Mouse (Mus musculus): ENCODE measurements around the gene Kif5a. TPM values are rescaled to one million over a fixed set of nuclear protein-coding genes. Genes with fewer than 3 reads are reported as not detected.

The Kif5a gene
- total and polyA plus RNA-seq, 3 experiments = 0.11 to 0.22 TPM; not detected in 1

GRCm38 (mm10) chr10:127261706-127262547, 1.2 kb downstream of the Kif5a start:
- no peaks in the 10 kb centered on the region for H3K9me3 ChIP-seq (replicated peaks)
- no peak for TF ChIP-seq GATA2 (IDR thresholded peaks at IDR 0.05; ENCODE audit: borderline replicate concordance, low read depth, low read length)
- no peak for TF ChIP-seq GATA1 (IDR thresholded peaks at IDR 0.05; ENCODE audit: borderline replicate concordance, low read length)
- TF ChIP-seq POLR2AphosphoS5 (IDR thresholded peaks at IDR 0.05; ENCODE audit: insufficient replicate concordance, low read depth, low read length) = no peak
- no peak for ATAC-seq (ENCODE audit: extremely low read depth, insufficient number of reproducible peaks, low FRiP score, poor library complexity, severe bottlenecking)
- H3K4me1 ChIP-seq (ENCODE audit: insufficient read depth, low read depth, low read length) = peaks cover 33% of the 10 kb centered on the region
- H3K27me3 ChIP-seq (ENCODE audit: insufficient read depth, low read length) = peaks cover 64% of the 10 kb centered on the region
- no peak for DNase-seq (ENCODE audit: low spot score)
- no peaks in the 10 kb centered on the region for H3K36me3 ChIP-seq (replicated peaks)
- no peak overlapping the region for H3K4me3 ChIP-seq (ENCODE audit: low read depth, low read length)

- H3K36me3 ChIP-seq (replicated peaks) = no peaks in the 10 kb centered on the region
- ATAC-seq (ENCODE audit: extremely low read depth, insufficient number of reproducible peaks, low FRiP score, poor library complexity, severe bottlenecking) (no peak), DNase-seq (ENCODE audit: low spot score) (no peak)
- peaks cover 20% of the 10 kb centered on the region for H3K4me1 ChIP-seq (ENCODE audit: insufficient read depth, low read depth, low read length)
- no peaks in the 10 kb centered on the region for H3K9me3 ChIP-seq (replicated peaks)
- no peak overlapping the region for H3K4me3 ChIP-seq (ENCODE audit: low read depth, low read length)
- no peak for TF ChIP-seq TAL1 (conservative IDR thresholded peaks at IDR 0.05; ENCODE audit: low read depth, low read length)
- TF ChIP-seq GATA2 (IDR thresholded peaks at IDR 0.05; ENCODE audit: borderline replicate concordance, low read depth, low read length) = no peak
- H3K27me3 ChIP-seq (ENCODE audit: insufficient read depth, low read length) = peaks cover 71% of the 10 kb centered on the region
These were observed 4.7 kb downstream of the Kif5a start for GRCm38 (mm10) chr10:127258489-127258888.

DNA sequence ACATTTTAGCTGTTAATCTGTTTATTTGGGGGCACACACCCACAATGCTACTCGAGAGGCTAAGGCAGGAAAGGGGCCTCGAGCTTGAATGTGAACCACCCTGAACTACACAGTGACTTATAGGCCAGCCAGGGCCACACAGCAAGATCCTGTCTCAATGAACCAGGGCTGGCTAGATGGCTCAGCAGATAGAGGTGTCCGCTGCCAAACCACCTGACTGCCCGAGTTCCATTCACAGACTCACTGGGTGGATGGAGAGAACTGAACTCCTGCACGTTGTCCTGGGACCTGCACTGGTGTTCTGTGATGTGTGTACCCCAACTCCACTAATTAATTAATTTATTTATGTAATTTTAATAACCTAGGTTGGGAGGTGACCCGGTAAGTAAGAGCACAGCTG, 5.4 kb downstream of the Kif5a start:
- Histone ChIP-seq H3K4me1 (ENCODE audit: insufficient read depth, low read depth, low read length) (peaks cover 13% of the 10 kb centered on the region), H3K4me3 (ENCODE audit: low read depth, low read length) (no peak overlapping the region), H3K36me3 (replicated peaks) (no peaks in the 10 kb centered on the region), H3K27me3 (ENCODE audit: insufficient read depth, low read length) (peaks cover 71% of the 10 kb centered on the region), H3K9me3 (replicated peaks) (no peaks in the 10 kb centered on the region)
- DNase-seq (ENCODE audit: low spot score) = no peak
- ATAC-seq (ENCODE audit: extremely low read depth, insufficient number of reproducible peaks, low FRiP score, poor library complexity, severe bottlenecking) = no peak
- TF ChIP-seq POLR2AphosphoS5 (IDR thresholded peaks at IDR 0.05; ENCODE audit: insufficient replicate concordance, low read depth, low read length) = no peak
- no peak for TF ChIP-seq GATA1 (IDR thresholded peaks at IDR 0.05; ENCODE audit: borderline replicate concordance, low read length)
- TF ChIP-seq TAL1 (conservative IDR thresholded peaks at IDR 0.05; ENCODE audit: low read depth, low read length) = no peak
- no peak for TF ChIP-seq CTCF (IDR thresholded peaks at IDR 0.05; ENCODE audit: low read depth, low read length)
- TF ChIP-seq GATA2 (IDR thresholded peaks at IDR 0.05; ENCODE audit: borderline replicate concordance, low read depth, low read length) = no peak

DNA sequence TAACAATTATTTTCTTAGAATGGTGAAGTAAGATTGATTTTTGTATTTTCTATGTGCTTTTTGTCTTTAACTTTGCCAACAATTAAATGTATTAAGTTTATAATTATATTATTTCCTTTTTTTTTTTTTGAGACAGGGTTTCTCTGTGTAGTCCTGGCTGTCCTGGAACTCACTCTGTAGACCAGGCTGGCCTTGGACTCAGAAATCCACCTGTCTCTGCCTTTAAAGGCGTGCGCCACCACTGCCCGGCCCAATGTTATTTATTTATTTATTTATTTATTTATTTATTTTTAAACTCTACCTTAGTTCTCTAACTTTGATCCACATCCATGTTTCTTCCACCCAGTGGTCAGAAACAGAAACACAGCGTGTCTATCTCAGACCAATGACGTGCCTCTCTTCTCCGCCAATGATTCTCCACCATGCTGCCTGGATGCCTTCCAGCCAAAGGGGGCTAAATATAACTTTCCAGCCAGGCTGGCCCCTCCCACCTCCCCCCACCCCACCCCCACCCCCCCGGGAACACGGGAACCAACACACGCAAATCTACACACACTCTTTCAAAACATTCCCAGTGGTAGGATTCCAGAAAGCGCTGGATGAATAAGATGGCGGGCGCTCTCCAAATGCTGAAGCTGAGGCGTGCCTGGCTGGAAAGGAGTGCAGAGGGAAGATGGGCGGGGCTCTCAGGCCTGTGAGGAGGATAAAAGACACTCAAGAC, 7.4 kb downstream of the Kif5a start:
- Histone ChIP-seq H3K36me3 (replicated peaks) (no peaks in the 10 kb centered on the region), H3K4me3 (ENCODE audit: low read depth, low read length) (no peak overlapping the region), H3K4me1 (ENCODE audit: insufficient read depth, low read depth, low read length) (peaks cover 3% of the 10 kb centered on the region), H3K9me3 (replicated peaks) (no peaks in the 10 kb centered on the region), H3K27me3 (ENCODE audit: insufficient read depth, low read length) (peaks cover 64% of the 10 kb centered on the region)
- no peak for TF ChIP-seq GATA2 (IDR thresholded peaks at IDR 0.05; ENCODE audit: borderline replicate concordance, low read depth, low read length)
- no peak for TF ChIP-seq POLR2AphosphoS5 (IDR thresholded peaks at IDR 0.05; ENCODE audit: insufficient replicate concordance, low read depth, low read length)
- TF ChIP-seq TAL1 (conservative IDR thresholded peaks at IDR 0.05; ENCODE audit: low read depth, low read length) = no peak
- no peak for TF ChIP-seq CTCF (IDR thresholded peaks at IDR 0.05; ENCODE audit: low read depth, low read length)
- no peak for TF ChIP-seq GATA1 (IDR thresholded peaks at IDR 0.05; ENCODE audit: borderline replicate concordance, low read length)
- ATAC-seq (ENCODE audit: extremely low read depth, insufficient number of reproducible peaks, low FRiP score, poor library complexity, severe bottlenecking) (no peak), DNase-seq (ENCODE audit: low spot score) (peak; percentile 18)

DNA sequence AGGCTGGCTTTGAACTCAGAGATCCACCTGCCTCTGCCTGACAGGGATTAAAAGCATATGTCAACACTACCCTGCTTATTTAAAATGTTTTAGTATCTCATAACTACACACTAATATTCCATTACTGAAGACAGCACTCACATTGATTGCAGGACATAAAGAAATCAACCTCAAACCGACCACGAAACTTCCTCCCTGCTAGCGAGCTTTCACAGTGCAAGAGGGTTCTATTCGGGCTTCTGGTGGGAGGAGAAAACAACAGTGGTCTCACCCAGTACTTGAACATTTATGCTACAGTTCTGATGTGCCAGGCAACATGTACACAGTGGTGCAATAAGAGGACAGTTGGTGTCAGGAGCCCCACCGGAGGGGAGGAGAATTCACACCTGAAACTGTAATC, 12.3 kb downstream of the Kif5a start:
- Histone ChIP-seq H3K4me1 (ENCODE audit: insufficient read depth, low read depth, low read length) (no peaks in the 10 kb centered on the region), H3K27me3 (ENCODE audit: insufficient read depth, low read length) (peaks cover 58% of the 10 kb centered on the region), H3K4me3 (ENCODE audit: low read depth, low read length) (no peak overlapping the region), H3K36me3 (replicated peaks) (no peaks in the 10 kb centered on the region), H3K9me3 (replicated peaks) (no peaks in the 10 kb centered on the region)
- ATAC-seq (ENCODE audit: extremely low read depth, insufficient number of reproducible peaks, low FRiP score, poor library complexity, severe bottlenecking) (no peak), DNase-seq (ENCODE audit: low spot score) (no peak)
- no peak for TF ChIP-seq POLR2AphosphoS5 (IDR thresholded peaks at IDR 0.05; ENCODE audit: insufficient replicate concordance, low read depth, low read length)
- no peak for TF ChIP-seq GATA1 (IDR thresholded peaks at IDR 0.05; ENCODE audit: borderline replicate concordance, low read length)
- TF ChIP-seq GATA2 (IDR thresholded peaks at IDR 0.05; ENCODE audit: borderline replicate concordance, low read depth, low read length) = no peak
- TF ChIP-seq TAL1 (conservative IDR thresholded peaks at IDR 0.05; ENCODE audit: low read depth, low read length) = no peak
- no peak for TF ChIP-seq CTCF (IDR thresholded peaks at IDR 0.05; ENCODE audit: low read depth, low read length)

DNA sequence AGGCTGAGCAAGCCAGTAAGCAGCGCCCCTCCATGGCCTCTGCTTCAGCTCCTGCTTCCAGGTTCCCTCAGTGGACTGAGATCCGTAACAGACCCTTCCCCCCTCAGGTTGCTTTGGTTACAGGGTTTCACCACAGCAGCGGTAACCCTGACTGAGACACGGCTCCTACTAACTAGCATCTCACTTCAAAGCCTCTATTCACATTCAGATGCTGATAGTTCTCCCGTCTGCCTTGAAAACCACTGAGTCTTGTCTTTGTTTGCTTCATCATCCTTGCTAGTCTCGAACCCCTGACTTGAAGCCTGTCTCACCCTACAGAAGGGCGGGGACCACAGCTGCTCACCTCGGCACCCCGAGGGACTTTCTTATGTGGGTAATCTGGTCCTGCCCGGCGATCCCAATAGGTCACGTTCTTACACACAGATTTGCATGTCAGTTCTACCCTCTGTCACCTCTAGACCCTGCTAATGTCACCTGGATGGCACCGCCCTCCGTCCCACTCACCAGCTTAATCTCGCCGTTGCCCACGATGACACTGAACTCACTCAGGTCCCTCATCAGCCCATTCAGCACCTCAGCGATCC, 24.8 kb downstream of the Kif5a start:
- DNase-seq (ENCODE audit: low spot score) (no peak), ATAC-seq (ENCODE audit: extremely low read depth, insufficient number of reproducible peaks, low FRiP score, poor library complexity, severe bottlenecking) (no peak)
- Histone ChIP-seq H3K9me3 (replicated peaks) (peaks cover 6% of the 10 kb centered on the region), H3K27me3 (ENCODE audit: insufficient read depth, low read length) (peaks cover 72% of the 10 kb centered on the region), H3K36me3 (replicated peaks) (no peaks in the 10 kb centered on the region), H3K4me1 (ENCODE audit: insufficient read depth, low read depth, low read length) (peaks cover 7% of the 10 kb centered on the region), H3K4me3 (ENCODE audit: low read depth, low read length) (no peak overlapping the region)
- TF ChIP-seq POLR2AphosphoS5 (IDR thresholded peaks at IDR 0.05; ENCODE audit: insufficient replicate concordance, low read depth, low read length) (no peak), GATA1 (IDR thresholded peaks at IDR 0.05; ENCODE audit: borderline replicate concordance, low read length) (no peak), TAL1 (conservative IDR thresholded peaks at IDR 0.05; ENCODE audit: low read depth, low read length) (no peak), GATA2 (IDR thresholded peaks at IDR 0.05; ENCODE audit: borderline replicate concordance, low read depth, low read length) (no peak), CTCF (IDR thresholded peaks at IDR 0.05; ENCODE audit: low read depth, low read length) (no peak)
